Mouse (Mus musculus): Measurements from ENCODE around the gene Rpp25l. TPM values are rescaled to one million over a fixed set of nuclear protein-coding genes. Genes with fewer than 3 reads are reported as not detected.
"Not testable (repeated sequence)": the region's sequence is repeated elsewhere in the genome, so short reads cannot be mapped to it uniquely, and the experiment has no call there.

Rpp25l gene
- polyA plus RNA-seq, 1 experiment from 2014 or later: 65.2 TPM

GRCm38 (mm10) chr4:41696930-41697841, 16.1 kb downstream of the Rpp25l start, which contains the start of gene Cntfr:
Gene Cntfr (minus strand): TSS chr4:41697089.
- H3K4me3 ChIP-seq (replicated peaks; ENCODE audit: low read depth, low read length); H3K27ac ChIP-seq; H3K9me3 ChIP-seq (replicated peaks; ENCODE audit: low read length); H3K36me3 ChIP-seq (ENCODE audit: insufficient read depth, low read length); ATAC-seq (replicated peaks; ENCODE audit: low FRiP score, low read depth); H3K27me3 ChIP-seq (ENCODE audit: insufficient read depth, low read length); H3K4me1 ChIP-seq (replicated peaks; ENCODE audit: insufficient read depth, low read length); H3K9ac ChIP-seq (ENCODE audit: low read depth, low read length); H3K4me2 ChIP-seq (ENCODE audit: low read length): not testable (repeated sequence)
- WGBS: 18% methylated on average over 29 of the region's 40 CpGs
- peak; percentile 78 for DNase-seq (ENCODE audit: low spot score)
- TF ChIP-seq CTCF (IDR thresholded peaks at IDR 0.05; ENCODE audit: low read depth): peak; percentile 71

- H3K4me3 ChIP-seq (replicated peaks; ENCODE audit: low read depth, low read length); H3K9ac ChIP-seq (ENCODE audit: low read depth, low read length); ATAC-seq (replicated peaks; ENCODE audit: low FRiP score, low read depth); H3K27ac ChIP-seq; H3K27me3 ChIP-seq (ENCODE audit: insufficient read depth, low read length); H3K4me1 ChIP-seq (replicated peaks; ENCODE audit: insufficient read depth, low read length); H3K9me3 ChIP-seq (replicated peaks; ENCODE audit: low read length); DNase-seq (ENCODE audit: low spot score); H3K36me3 ChIP-seq (ENCODE audit: insufficient read depth, low read length); H3K4me2 ChIP-seq (ENCODE audit: low read length): not testable (repeated sequence)
- WGBS: 15% methylated on average over 11 of the region's 15 CpGs
Observed at GRCm38 (mm10) chr4:41696452-41696851, 16.9 kb downstream of the Rpp25l start.

- H3K4me2 ChIP-seq (ENCODE audit: low read length): not testable (repeated sequence)
Observed at GRCm38 (mm10) chr4:41695800-41696199, 17.5 kb downstream of the Rpp25l start.

GRCm38 (mm10) chr4:41693511-41693910, 19.8 kb downstream of the Rpp25l start:
- H3K27ac ChIP-seq; H3K4me1 ChIP-seq (replicated peaks; ENCODE audit: insufficient read depth, low read length); H3K27me3 ChIP-seq (ENCODE audit: insufficient read depth, low read length); H3K4me2 ChIP-seq (ENCODE audit: low read length); H3K9ac ChIP-seq (ENCODE audit: low read depth, low read length); ATAC-seq (replicated peaks; ENCODE audit: low FRiP score, low read depth); H3K4me3 ChIP-seq (replicated peaks; ENCODE audit: low read depth, low read length); H3K9me3 ChIP-seq (replicated peaks; ENCODE audit: low read length); H3K36me3 ChIP-seq (ENCODE audit: insufficient read depth, low read length); DNase-seq (ENCODE audit: low spot score): not testable (repeated sequence)
- WGBS: 19% methylated on average over 4 of the region's 4 CpGs

More at GRCm38 (mm10) chr4:41695800-41696199, 17.5 kb downstream of the Rpp25l start:
- ATAC-seq (replicated peaks; ENCODE audit: low FRiP score, low read depth); H3K9ac ChIP-seq (ENCODE audit: low read depth, low read length); H3K27me3 ChIP-seq (ENCODE audit: insufficient read depth, low read length); H3K4me3 ChIP-seq (replicated peaks; ENCODE audit: low read depth, low read length); H3K4me1 ChIP-seq (replicated peaks; ENCODE audit: insufficient read depth, low read length); H3K36me3 ChIP-seq (ENCODE audit: insufficient read depth, low read length); DNase-seq (ENCODE audit: low spot score); H3K9me3 ChIP-seq (replicated peaks; ENCODE audit: low read length); H3K27ac ChIP-seq: not testable (repeated sequence)
- 3% methylated on average over 13 of the region's 38 CpGs for WGBS

GRCm38 (mm10) chr4:41690014-41690413, 23.3 kb downstream of the Rpp25l start:
- H3K36me3 ChIP-seq (ENCODE audit: insufficient read depth, low read length); H3K27me3 ChIP-seq (ENCODE audit: insufficient read depth, low read length); H3K4me3 ChIP-seq (replicated peaks; ENCODE audit: low read depth, low read length); H3K27ac ChIP-seq; H3K4me2 ChIP-seq (ENCODE audit: low read length); H3K9ac ChIP-seq (ENCODE audit: low read depth, low read length); H3K4me1 ChIP-seq (replicated peaks; ENCODE audit: insufficient read depth, low read length); ATAC-seq (replicated peaks; ENCODE audit: low FRiP score, low read depth); DNase-seq (ENCODE audit: low spot score); H3K9me3 ChIP-seq (replicated peaks; ENCODE audit: low read length): not testable (repeated sequence)
- no CpG with 5 or more reads among the region's 4 CpGs for WGBS

DNA sequence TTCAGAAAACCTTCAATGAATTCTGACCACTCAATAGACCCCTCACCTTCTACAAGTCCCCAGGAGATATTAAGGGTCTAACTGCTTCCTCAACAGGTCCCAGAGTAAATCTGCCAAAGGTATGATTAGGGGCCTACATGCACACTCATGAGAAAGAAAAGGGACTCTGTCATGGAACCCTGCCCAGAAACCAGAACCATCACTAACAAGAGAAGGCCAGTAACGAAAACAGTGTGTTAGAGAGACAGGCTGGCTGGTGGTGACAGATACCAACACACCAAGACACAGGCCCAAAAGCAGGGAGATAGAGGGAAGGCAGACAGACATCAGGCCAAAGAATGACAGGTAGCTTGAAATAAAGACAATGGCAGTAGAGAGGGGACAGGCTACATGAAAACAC, 24.8 kb downstream of the Rpp25l start:
- not testable (repeated sequence) for H3K9me3 ChIP-seq (replicated peaks; ENCODE audit: low read length); H3K9ac ChIP-seq (ENCODE audit: low read depth, low read length); DNase-seq (ENCODE audit: low spot score); ATAC-seq (replicated peaks; ENCODE audit: low FRiP score, low read depth); H3K4me1 ChIP-seq (replicated peaks; ENCODE audit: insufficient read depth, low read length); H3K36me3 ChIP-seq (ENCODE audit: insufficient read depth, low read length); H3K27me3 ChIP-seq (ENCODE audit: insufficient read depth, low read length); H3K4me3 ChIP-seq (replicated peaks; ENCODE audit: low read depth, low read length); H3K27ac ChIP-seq; H3K4me2 ChIP-seq (ENCODE audit: low read length)
- 77% methylated on average over 1 of the region's 1 CpGs for WGBS

GRCm38 (mm10) chr4:41685882-41686492, 27.3 kb downstream of the Rpp25l start:
- H3K36me3 ChIP-seq (ENCODE audit: insufficient read depth, low read length); H3K27me3 ChIP-seq (ENCODE audit: insufficient read depth, low read length); H3K9ac ChIP-seq (ENCODE audit: low read depth, low read length); H3K9me3 ChIP-seq (replicated peaks; ENCODE audit: low read length); DNase-seq (ENCODE audit: low spot score); H3K4me3 ChIP-seq (replicated peaks; ENCODE audit: low read depth, low read length); H3K4me1 ChIP-seq (replicated peaks; ENCODE audit: insufficient read depth, low read length); H3K27ac ChIP-seq; H3K4me2 ChIP-seq (ENCODE audit: low read length); ATAC-seq (replicated peaks; ENCODE audit: low FRiP score, low read depth): not testable (repeated sequence)
- WGBS: 23% methylated on average over 9 of the region's 10 CpGs

DNA sequence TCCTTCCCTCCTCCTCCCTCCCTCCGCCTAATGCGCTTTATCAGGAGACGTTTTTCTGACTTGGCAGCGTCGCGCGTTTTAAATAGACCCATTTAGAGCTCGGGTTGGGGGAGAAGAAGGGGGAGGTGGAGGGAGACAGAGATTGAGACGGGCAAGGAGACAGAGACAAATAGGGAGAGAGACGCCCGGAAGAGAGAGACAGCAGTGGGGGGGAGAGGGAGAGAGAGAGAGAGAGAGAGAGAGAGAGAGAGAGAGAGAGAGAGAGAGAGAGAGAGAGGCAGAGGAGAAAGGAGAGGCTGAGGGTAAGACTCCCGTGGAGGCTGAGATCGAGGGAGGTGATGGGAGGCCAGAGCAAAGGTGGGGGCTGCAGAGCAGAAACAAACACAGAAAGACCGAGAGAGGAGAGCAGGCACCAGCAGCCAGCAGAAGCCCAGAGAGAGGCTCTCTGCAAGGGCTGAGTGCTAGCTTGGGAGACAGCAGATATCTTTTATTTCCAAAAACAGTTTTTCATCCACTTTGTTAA, 28.3 kb downstream of the Rpp25l start:
- not testable (repeated sequence) for H3K4me3 ChIP-seq (replicated peaks; ENCODE audit: low read depth, low read length); H3K9ac ChIP-seq (ENCODE audit: low read depth, low read length); H3K4me2 ChIP-seq (ENCODE audit: low read length); H3K27me3 ChIP-seq (ENCODE audit: insufficient read depth, low read length); H3K36me3 ChIP-seq (ENCODE audit: insufficient read depth, low read length); H3K9me3 ChIP-seq (replicated peaks; ENCODE audit: low read length); DNase-seq (ENCODE audit: low spot score); H3K4me1 ChIP-seq (replicated peaks; ENCODE audit: insufficient read depth, low read length); H3K27ac ChIP-seq; ATAC-seq (replicated peaks; ENCODE audit: low FRiP score, low read depth)
- 3% methylated on average over 14 of the region's 14 CpGs for WGBS
